Mouse (Mus musculus) MEL (cell line): ENCODE results near the gene Wwc1.

Source experiments
- BHLHE40 ChIP-seq: IDR thresholded peaks from 2 replicates; pipeline ENCODE4 v1.6.1; 2012; ENCODE audit warnings: low read depth, mild to moderate bottlenecking, inconsistent platforms, low read length, improper control_type of control experiment, borderline replicate concordance
- CTCF ChIP-seq, 3 experiments: IDR thresholded peaks in 2 of 3; conservative IDR thresholded peaks in 1 of 3; 2 replicates each; pipeline ENCODE4 v1.5.1; 2011 to 2012; ENCODE audit warnings: low read length in 3 of 3, low read depth in 2 of 3, mild to moderate bottlenecking in 2 of 3, improper control_type of control experiment in 1 of 3, inconsistent platforms in 1 of 3, mixed read lengths in 1 of 3, moderate library complexity in 1 of 3; ENCODE audit not compliant: control insufficient read depth in 1 of 3, insufficient read depth in 1 of 3, poor library complexity in 1 of 3, severe bottlenecking in 1 of 3
- EP300 ChIP-seq, 2 experiments: IDR thresholded peaks; 2 replicates each; pipeline ENCODE4 v1.6.1; 2011; ENCODE audit warnings: improper control_type of control experiment in 2 of 2, low read length in 2 of 2, low read depth in 1 of 2, mild to moderate bottlenecking in 1 of 2
- MYC ChIP-seq: IDR thresholded peaks from 2 replicates; pipeline ENCODE4 v1.6.1; 2011; ENCODE audit warnings: low read depth, mild to moderate bottlenecking, low read length, improper control_type of control experiment, moderate library complexity
- POLR2A ChIP-seq, 2 experiments: IDR thresholded peaks; 2 replicates each; pipeline ENCODE4 v1.6.1; 2011 to 2012; ENCODE audit warnings: low read length in 2 of 2, mild to moderate bottlenecking in 2 of 2, control low read depth in 1 of 2, improper control_type of control experiment in 1 of 2, low read depth in 1 of 2, moderate library complexity in 1 of 2; ENCODE audit not compliant: control insufficient read depth in 1 of 2, insufficient read depth in 1 of 2, poor library complexity in 1 of 2
- POLR2AphosphoS2 ChIP-seq: IDR thresholded peaks from 2 replicates; pipeline ENCODE4 v1.6.1; 2011; ENCODE audit warnings: low read length, improper control_type of control experiment
- ZMIZ1 ChIP-seq: IDR thresholded peaks from 2 replicates; pipeline ENCODE4 v1.6.1; 2012; ENCODE audit warnings: low read depth, mild to moderate bottlenecking, inconsistent platforms, low read length, improper control_type of control experiment, moderate library complexity

DNA sequence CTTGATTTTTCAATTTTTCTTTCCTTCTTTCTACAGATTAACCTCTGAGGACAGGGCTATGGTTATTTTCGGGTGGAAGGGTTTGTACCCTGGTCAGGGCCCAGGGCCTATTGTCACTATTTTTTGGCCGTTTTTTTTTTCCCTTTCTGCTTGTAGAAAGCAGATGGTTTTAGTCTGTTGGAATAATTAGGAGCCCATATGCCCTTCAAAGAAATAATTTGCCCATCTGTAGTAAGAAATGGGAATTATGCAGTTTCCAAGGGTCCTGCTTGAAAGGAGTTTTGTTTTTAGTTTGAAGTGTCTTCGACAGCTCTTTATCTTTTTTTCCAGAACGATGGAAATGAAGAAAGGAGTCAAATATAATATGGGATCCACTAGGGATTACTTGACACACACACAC is 9.6 kb upstream of the Wwc1 start:
- TF ChIP-seq MYC: no peak
- TF ChIP-seq CTCF (IDR thresholded peaks at IDR 0.05 in 2 of 3, conservative IDR thresholded peaks at IDR 0.05 in 1 of 3; ENCODE audit: control insufficient read depth in 1 of 3, insufficient read depth in 1 of 3, low read depth in 2 of 3, low read length in 3 of 3, poor library complexity in 1 of 3, severe bottlenecking in 1 of 3): no peak
- TF ChIP-seq POLR2A (IDR thresholded peaks at IDR 0.05; ENCODE audit: control insufficient read depth in 1 of 2, insufficient read depth in 1 of 2, low read depth in 1 of 2, low read length in 2 of 2, poor library complexity in 1 of 2): no peak
- no peak for TF ChIP-seq EP300 (IDR thresholded peaks at IDR 0.05; ENCODE audit: low read depth in 1 of 2, low read length in 2 of 2)
- no peak for TF ChIP-seq ZMIZ1
- TF ChIP-seq BHLHE40: no peak
- no peak for TF ChIP-seq POLR2AphosphoS2
